Mouse (Mus musculus) cerebellum, adult 2 months (tissue): ENCODE data around the gene Dab2ip. TPM values are rescaled to one million over a fixed set of nuclear protein-coding genes. Genes with fewer than 3 reads are reported as not detected.

ENCODE experiments used
- DNase-seq, 2 experiments: peaks; one replicate each; pipeline ENCODE4 v3.0.0; 2021
- H3K27ac ChIP-seq: fragments of 200-500 bp; 2 replicates; pipeline ENCODE4 v1.5.1; 2012; ENCODE audit warnings: low read length, control low read depth, inconsistent platforms; ENCODE audit not compliant: insufficient read depth
- H3K27me3 ChIP-seq: fragments of 200-500 bp; 2 replicates; pipeline ENCODE4 v1.6.1; 2012; ENCODE audit warnings: inconsistent platforms, mild to moderate bottlenecking, low read length, moderate library complexity; ENCODE audit not compliant: control insufficient read depth, insufficient read depth
- H3K4me1 ChIP-seq: fragments of 200-500 bp; 2 replicates; pipeline ENCODE4 v1.6.1; 2011; ENCODE audit warnings: low read length; ENCODE audit not compliant: control insufficient read depth, insufficient read depth
- H3K4me3 ChIP-seq: fragments of 200-500 bp; replicated peaks from 2 replicates; pipeline ENCODE3; 2011; ENCODE audit warnings: mild to moderate bottlenecking, low read depth, low read length, control low read depth; ENCODE audit not compliant: insufficient read depth
- CTCF ChIP-seq: fragments of 200-500 bp; IDR thresholded peaks from 2 replicates; pipeline ENCODE4 v1.5.1; 2011; ENCODE audit warnings: low read depth, mild to moderate bottlenecking, control low read depth, low read length, moderate library complexity, borderline replicate concordance; ENCODE audit not compliant: insufficient read depth
- POLR2A ChIP-seq: fragments of 200-500 bp; IDR thresholded peaks from 2 replicates; pipeline ENCODE4 v1.6.1; 2011; ENCODE audit warnings: low read length, control low read depth, borderline replicate concordance; ENCODE audit not compliant: insufficient read depth
- WGBS: fragments of 180-500 bp; shearing (Covaris S2); methylation state at CpG from one replicate; pipeline ENCODE4 v1.1.7; 2018; 5-methylcytosine and 5-hydroxymethylcytosine counted together
- polyA plus RNA-seq: library from polyadenylated mRNA; depleted of rRNA; stranded (reverse); fragments of >200 nt; gene quantifications from 2 replicates; pipeline ENCODE4 v1.2.3, GENCODE M21; 2012

The Dab2ip gene
- polyA plus RNA-seq, 1 experiment, result 136 TPM

- no peak overlapping the region for H3K4me3 ChIP-seq
- 49% methylated on average over 7 of the region's 7 CpGs for WGBS
- no peak for TF ChIP-seq CTCF
- no peak for TF ChIP-seq POLR2A
- peaks cover 58% of the 10 kb centered on the region for H3K4me1 ChIP-seq
- DNase-seq, result no peak
- peak overlapping the region; percentile 17 for H3K27ac ChIP-seq
- H3K27me3 ChIP-seq, result no peaks in the 10 kb centered on the region
Observed at GRCm38 (mm10) chr2:35608856-35609255, 50.8 kb downstream of the Dab2ip start.

DNA sequence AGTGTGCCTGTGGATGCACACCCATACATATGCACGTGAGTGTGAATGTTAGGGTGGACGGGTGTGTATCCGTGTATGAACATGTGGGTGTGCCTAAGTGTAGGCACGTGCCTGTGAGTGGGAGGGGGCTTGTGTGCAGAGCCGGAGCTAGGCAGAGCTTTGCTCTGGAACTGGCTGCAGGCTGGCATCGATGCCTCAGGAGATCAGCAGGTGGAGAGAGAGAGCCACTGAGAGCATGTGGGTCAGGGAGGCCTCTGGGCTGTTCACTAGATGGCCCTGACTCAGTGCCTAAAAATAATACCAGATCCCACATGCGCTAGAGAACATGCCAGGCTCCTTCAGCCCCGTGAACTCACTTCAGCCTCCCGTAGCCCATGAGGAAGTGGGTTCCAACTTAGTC, 51.3 kb downstream of the Dab2ip start:
- Histone ChIP-seq H3K27me3 (no peaks in the 10 kb centered on the region), H3K27ac (peak overlapping the region; percentile 76), H3K4me1 (peaks cover 62% of the 10 kb centered on the region), H3K4me3 (peak overlapping the region; percentile 28)
- WGBS, result 8% methylated on average over 9 of the region's 9 CpGs
- DNase-seq, result peak in 1 of 2 experiments; percentile 92
- TF ChIP-seq CTCF, result peak; percentile 92
- peak; percentile 19; the same call in 1 of the 2 replicates for TF ChIP-seq POLR2A

GRCm38 (mm10) chr2:35610168-35610951, 52.3 kb downstream of the Dab2ip start:
- H3K27me3 ChIP-seq, result no peaks in the 10 kb centered on the region
- peaks cover 71% of the 10 kb centered on the region for H3K4me1 ChIP-seq
- no peak for TF ChIP-seq POLR2A
- TF ChIP-seq CTCF, result no peak
- no peak overlapping the region for H3K4me3 ChIP-seq
- DNase-seq, result peak; percentile 70 to 72
- H3K27ac ChIP-seq, result peak overlapping the region; percentile 76
- WGBS, result 14% methylated on average over 11 of the region's 11 CpGs

- Histone ChIP-seq H3K27me3 (no peaks in the 10 kb centered on the region), H3K4me1 (peaks cover 77% of the 10 kb centered on the region), H3K27ac (peak overlapping the region; percentile 76), H3K4me3 (no peak overlapping the region)
- no peak for TF ChIP-seq POLR2A
- TF ChIP-seq CTCF, result no peak
- peak; percentile 65 to 69 for DNase-seq
- WGBS, result 15% methylated on average over 7 of the region's 7 CpGs
Observed at GRCm38 (mm10) chr2:35610976-35611375, 52.9 kb downstream of the Dab2ip start.

GRCm38 (mm10) chr2:35611645-35612044, 53.6 kb downstream of the Dab2ip start:
- 35% methylated on average over 4 of the region's 4 CpGs for WGBS
- DNase-seq, result peak; percentile 47 to 60
- peak overlapping the region; percentile 76 for H3K27ac ChIP-seq
- TF ChIP-seq POLR2A (no peak), CTCF (no peak)
- H3K4me1 ChIP-seq, result peaks cover 83% of the 10 kb centered on the region
- no peak overlapping the region for H3K4me3 ChIP-seq
- H3K27me3 ChIP-seq, result no peaks in the 10 kb centered on the region

GRCm38 (mm10) chr2:35612297-35612696, 54.2 kb downstream of the Dab2ip start:
- WGBS, result 50% methylated on average over 7 of the region's 7 CpGs
- DNase-seq, result no peak
- Histone ChIP-seq H3K4me1 (peaks cover 87% of the 10 kb centered on the region), H3K27me3 (no peaks in the 10 kb centered on the region), H3K4me3 (no peak overlapping the region), H3K27ac (peak overlapping the region; percentile 31; the same call in 1 of the 2 replicates)
- TF ChIP-seq POLR2A (no peak), CTCF (no peak)

DNA sequence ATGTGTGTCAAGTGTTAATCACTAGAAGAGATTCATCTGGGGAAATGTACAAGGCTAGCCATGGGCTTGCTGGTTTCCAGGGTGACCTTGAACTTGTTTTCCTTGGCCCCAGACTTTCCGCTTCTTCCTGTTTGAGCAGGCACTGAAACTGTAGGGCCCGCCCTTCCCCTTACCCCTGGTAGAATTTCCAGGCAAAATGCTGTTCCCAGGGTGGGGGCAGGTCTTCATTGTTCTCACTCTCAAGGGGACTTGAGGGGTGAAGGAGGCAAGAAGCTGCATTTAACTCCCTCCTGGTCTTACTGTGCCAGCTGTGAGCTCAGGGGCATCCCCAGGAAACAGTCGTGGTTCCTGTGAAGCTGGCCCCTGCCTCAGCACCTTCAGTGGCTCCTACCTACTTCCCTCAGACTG, 55.9 kb downstream of the Dab2ip start:
- peaks cover 88% of the 10 kb centered on the region for H3K4me1 ChIP-seq
- no peak for DNase-seq

DNA sequence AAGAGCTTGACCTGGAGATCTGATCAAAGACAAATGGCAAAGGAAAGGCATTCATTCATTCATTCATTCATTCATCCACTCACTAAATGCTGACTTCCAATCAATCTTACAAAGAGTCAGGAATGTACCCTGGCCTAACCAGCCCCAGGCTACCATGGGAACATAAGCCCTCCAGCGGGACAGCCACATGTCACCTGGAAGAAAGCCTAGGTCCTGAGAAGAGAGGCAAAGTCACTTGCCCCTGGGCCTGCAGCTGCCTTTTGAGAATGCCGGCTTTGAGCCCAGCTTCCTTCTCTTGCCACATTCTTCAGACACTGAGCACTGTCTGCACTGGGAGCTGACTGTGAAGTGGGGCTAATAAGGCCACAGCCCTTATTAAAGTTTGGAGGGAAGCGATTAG, 56.3 kb downstream of the Dab2ip start:
- peak overlapping the region; percentile 12; the same call in 1 of the 2 replicates for H3K27ac ChIP-seq
- WGBS, result 40% methylated on average over 3 of the region's 3 CpGs
- H3K27me3 ChIP-seq, result no peaks in the 10 kb centered on the region
- peaks cover 89% of the 10 kb centered on the region for H3K4me1 ChIP-seq
- no peak for TF ChIP-seq CTCF
- TF ChIP-seq POLR2A, result no peak
- H3K4me3 ChIP-seq, result no peak overlapping the region
- DNase-seq, result peak in 1 of 2 experiments; percentile 44

More for the DNA sequence above, 55.9 kb downstream of the Dab2ip start:
- TF ChIP-seq POLR2A, result no peak
- TF ChIP-seq CTCF, result no peak
- H3K4me3 ChIP-seq, result no peak overlapping the region
- 72% methylated on average over 3 of the region's 3 CpGs for WGBS
- 0 out of 2 replicates have a peak overlapping the region, but pooled peaks have one; percentile 12 for H3K27ac ChIP-seq
- no peaks in the 10 kb centered on the region for H3K27me3 ChIP-seq
